Comparison of ENCODE assay signal across 8 mouse cellular contexts in genomic region chr9:73982597-73983344, GRCm38 (mm10). TPM values are rescaled to one million over a fixed set of nuclear protein-coding genes. Genes with fewer than 3 reads are reported as not detected.
DNase-seq lines count a peak whose midpoint lies in the region; ATAC-seq and TF ChIP-seq lines count a peak whose summit lies in the region.

No protein-coding gene starts in this region.

- H3K9me3 ChIP-seq in intestine, postnatal 0 days (ENCODE audit: control insufficient read depth), result no peaks in the 10 kb centered on the region
- no peaks in the 10 kb centered on the region for H3K9me3 ChIP-seq in intestine, embryonic 15.5 days
- no peaks in the 10 kb centered on the region for H3K9me3 ChIP-seq in forebrain, embryonic 13.5 days (replicated peaks)
- no peaks in the 10 kb centered on the region for H3K9me3 ChIP-seq in hindbrain, embryonic 16.5 days (ENCODE audit: control insufficient read depth, low read length)
- H3K9me3 ChIP-seq in midbrain, embryonic 16.5 days (replicated peaks; ENCODE audit: control insufficient read depth, low read length, poor library complexity, severe bottlenecking), result no peaks in the 10 kb centered on the region

- no peak overlapping the region for H3K4me2 ChIP-seq in intestine, postnatal 0 days (replicated peaks; ENCODE audit: low read depth)
- H3K4me2 ChIP-seq in intestine, embryonic 15.5 days (replicated peaks), result no peak overlapping the region
- no peak overlapping the region for H3K4me2 ChIP-seq in forebrain, embryonic 13.5 days
- H3K4me2 ChIP-seq in hindbrain, embryonic 16.5 days (ENCODE audit: low read length), result no peak overlapping the region
- no peak overlapping the region for H3K4me2 ChIP-seq in midbrain, embryonic 16.5 days (ENCODE audit: low read length)

- peak; percentile 37 for DNase-seq in c-Kit-positive CD71-negative TER-119-negative erythroid progenitor cells, embryonic 14.5 days (ENCODE audit: low read depth)
- DNase-seq in left cerebral cortex, postnatal 25 days (ENCODE audit: low spot score in 2 of 2), result peak; percentile 83 to 84
- peak; percentile 71 for DNase-seq in urinary bladder, postnatal 25 days (ENCODE audit: low spot score)

- ATAC-seq in intestine, postnatal 0 days, result no peak
- ATAC-seq in intestine, embryonic 15.5 days, result no peak
- ATAC-seq in forebrain, embryonic 13.5 days, result peak; percentile 77
- peak; percentile 68; the same call in 1 of the 2 replicates for ATAC-seq in hindbrain, embryonic 16.5 days
- ATAC-seq in midbrain, embryonic 16.5 days, result peak; percentile 67; the same call in 1 of the 2 replicates

- no peak overlapping the region for H3K9ac ChIP-seq in intestine, postnatal 0 days (ENCODE audit: low read depth, low read length)
- no peak overlapping the region for H3K9ac ChIP-seq in intestine, embryonic 15.5 days
- H3K9ac ChIP-seq in forebrain, embryonic 13.5 days, result no peak overlapping the region
- H3K9ac ChIP-seq in hindbrain, embryonic 16.5 days (ENCODE audit: low read depth, low read length), result no peak overlapping the region
- no peak overlapping the region for H3K9ac ChIP-seq in midbrain, embryonic 16.5 days (ENCODE audit: low read depth, low read length)

- no peaks in the 10 kb centered on the region for H3K36me3 ChIP-seq in intestine, postnatal 0 days (ENCODE audit: control insufficient read depth, insufficient read depth)
- no peaks in the 10 kb centered on the region for H3K36me3 ChIP-seq in intestine, embryonic 15.5 days
- H3K36me3 ChIP-seq in forebrain, embryonic 13.5 days (ENCODE audit: poor library complexity, severe bottlenecking), result no peaks in the 10 kb centered on the region
- no peaks in the 10 kb centered on the region for H3K36me3 ChIP-seq in hindbrain, embryonic 16.5 days (ENCODE audit: control insufficient read depth, insufficient read depth, low read length)
- H3K36me3 ChIP-seq in midbrain, embryonic 16.5 days (ENCODE audit: control insufficient read depth, insufficient read depth, low read length), result no peaks in the 10 kb centered on the region

- H3K27me3 ChIP-seq in intestine, postnatal 0 days (replicated peaks; ENCODE audit: control insufficient read depth, insufficient read depth, low read length), result no peaks in the 10 kb centered on the region
- no peaks in the 10 kb centered on the region for H3K27me3 ChIP-seq in intestine, embryonic 15.5 days (replicated peaks)
- no peaks in the 10 kb centered on the region for H3K27me3 ChIP-seq in forebrain, embryonic 13.5 days
- no peaks in the 10 kb centered on the region for H3K27me3 ChIP-seq in hindbrain, embryonic 16.5 days (replicated peaks; ENCODE audit: control insufficient read depth, insufficient read depth, low read length)
- no peaks in the 10 kb centered on the region for H3K27me3 ChIP-seq in midbrain, embryonic 16.5 days (ENCODE audit: control insufficient read depth, insufficient read depth, low read depth, low read length)

- H3K4me1 ChIP-seq in intestine, postnatal 0 days (replicated peaks; ENCODE audit: control insufficient read depth, insufficient read depth, low read length), result no peaks in the 10 kb centered on the region
- H3K4me1 ChIP-seq in intestine, embryonic 15.5 days (replicated peaks), result no peaks in the 10 kb centered on the region
- H3K4me1 ChIP-seq in forebrain, embryonic 13.5 days, result no peaks in the 10 kb centered on the region
- H3K4me1 ChIP-seq in hindbrain, embryonic 16.5 days (ENCODE audit: control insufficient read depth, insufficient read depth, low read depth, low read length), result no peaks in the 10 kb centered on the region
- no peaks in the 10 kb centered on the region for H3K4me1 ChIP-seq in midbrain, embryonic 16.5 days (ENCODE audit: control insufficient read depth, insufficient read depth, low read length)

- WGBS in intestine, postnatal 0 days, result 15% methylated on average over 6 of the region's 6 CpGs
- WGBS in intestine, embryonic 15.5 days, result 18% methylated on average over 6 of the region's 6 CpGs
- 4% methylated on average over 6 of the region's 6 CpGs for WGBS in forebrain, embryonic 13.5 days
- 9% methylated on average over 6 of the region's 6 CpGs for WGBS in hindbrain, embryonic 16.5 days
- WGBS in midbrain, embryonic 16.5 days, result 5% methylated on average over 6 of the region's 6 CpGs

- H3K4me3 ChIP-seq in intestine, postnatal 0 days (ENCODE audit: low read depth, low read length), result no peak overlapping the region
- no peak overlapping the region for H3K4me3 ChIP-seq in intestine, embryonic 15.5 days (replicated peaks)
- no peak overlapping the region for H3K4me3 ChIP-seq in forebrain, embryonic 13.5 days
- no peak overlapping the region for H3K4me3 ChIP-seq in hindbrain, embryonic 16.5 days (ENCODE audit: low read length)
- H3K4me3 ChIP-seq in midbrain, embryonic 16.5 days (ENCODE audit: low read depth, low read length), result no peak overlapping the region

- no peak overlapping the region for H3K27ac ChIP-seq in intestine, postnatal 0 days (ENCODE audit: low read depth, low read length)
- no peak overlapping the region for H3K27ac ChIP-seq in intestine, embryonic 15.5 days
- H3K27ac ChIP-seq in forebrain, embryonic 13.5 days, result no peak overlapping the region
- H3K27ac ChIP-seq in hindbrain, embryonic 16.5 days (ENCODE audit: low read depth, low read length), result no peak overlapping the region
- H3K27ac ChIP-seq in midbrain, embryonic 16.5 days (ENCODE audit: low read length), result no peak overlapping the region

- intact Hi-C loops in left cerebral cortex, postnatal 25 days (cut with DNase I), result loop anchor here (2.0 kb wide), 2 partner anchors 424 to 820 kb away; no protein-coding TSS in a partner anchor

- TF ChIP-seq CTCF in intestine, postnatal 0 days (IDR thresholded peaks at IDR 0.05; ENCODE audit: low read depth), result peak; percentile 79

RNA-seq across cellular contexts. Expression of gene Unc13c, which starts 14.0 kb away (rescaled TPM):
- polyA plus RNA-seq in intestine, postnatal 0 days (2015; fragmentation: Nextera tagmentation; extraction: Ambion mirVana), result 0.13 and 0.16 TPM in 2 replicates
- 0.16 and 0.20 TPM in 2 replicates for polyA plus RNA-seq in intestine, embryonic 15.5 days (2015; fragmentation: Nextera tagmentation; extraction: Ambion mirVana)
- polyA plus RNA-seq in forebrain, embryonic 13.5 days (2015; fragmentation: Nextera tagmentation; extraction: Ambion mirVana), result 0.87 and 1.4 TPM in 2 replicates
- polyA plus RNA-seq in hindbrain, embryonic 16.5 days (2015; fragmentation: Nextera tagmentation; extraction: Ambion mirVana), result 6.3 and 7.6 TPM in 2 replicates
- 10 to 100 TPM; 18.7 to 25.7 TPM for total RNA-seq in left cerebral cortex, postnatal 25 days (2021)
- 5.2 and 5.7 TPM in 2 replicates for polyA plus RNA-seq in midbrain, embryonic 16.5 days (2015; fragmentation: Nextera tagmentation; extraction: Ambion mirVana)

Comparison
In these comparisons a context has a peak if more than half of its experiments do, and no peak if none do; other contexts are left out.
1. ATAC-seq: peak in forebrain, embryonic 13.5 days (single experiment), hindbrain, embryonic 16.5 days (single experiment) and midbrain, embryonic 16.5 days (single experiment); none in intestine, postnatal 0 days (single experiment) and intestine, embryonic 15.5 days (single experiment).
2. Peak in every context shown above with its lines, with median percentiles within 50 percentile points of each other: DNase-seq.